Mouse (Mus musculus) lung, postnatal 25 days (tissue): ENCODE results near the gene Rtl8c.
"Not testable (repeated sequence)": the region's sequence is repeated elsewhere in the genome, so short reads cannot be mapped to it uniquely, and the experiment has no call there.

ENCODE experiments used
- DNase-seq: peaks from one replicate; pipeline ENCODE4 v3.0.0; 2022; ENCODE audit warnings: low spot score

The Rtl8c gene

GRCm38 (mm10) chrX:53607242-53608121, at the start of gene Rtl8c:
Rtl8c (plus strand) TSS chrX:53608032.
- DNase-seq: peak; percentile 29

DNA sequence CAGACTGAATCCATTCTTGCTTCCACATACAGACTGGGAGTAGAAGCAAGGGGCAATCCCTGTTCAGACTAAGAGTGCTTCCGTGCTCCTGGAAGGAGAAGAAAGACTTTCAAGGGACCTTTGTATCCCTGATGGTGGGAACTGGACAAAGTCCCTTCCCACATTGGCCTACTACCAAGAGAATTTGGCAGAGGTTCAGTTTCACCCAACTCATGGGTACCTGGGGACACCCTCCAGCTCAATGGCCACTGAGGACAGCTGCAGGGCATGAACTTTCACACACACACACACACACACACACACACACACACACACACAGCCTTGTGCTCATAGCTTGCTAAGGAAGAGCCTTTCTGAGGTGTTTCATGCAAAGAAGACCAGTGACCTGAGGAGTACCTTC, 28.5 kb upstream of the Rtl8c start:
- no peak for DNase-seq

- not testable (repeated sequence) for DNase-seq
These were observed 26.4 kb upstream of the Rtl8c start for GRCm38 (mm10) chrX:53581407-53581806.

GRCm38 (mm10) chrX:53583404-53583803, 24.4 kb upstream of the Rtl8c start:
- not testable (repeated sequence) for DNase-seq

GRCm38 (mm10) chrX:53599993-53600392, 7.8 kb upstream of the Rtl8c start:
- DNase-seq: peak; percentile 24

DNA sequence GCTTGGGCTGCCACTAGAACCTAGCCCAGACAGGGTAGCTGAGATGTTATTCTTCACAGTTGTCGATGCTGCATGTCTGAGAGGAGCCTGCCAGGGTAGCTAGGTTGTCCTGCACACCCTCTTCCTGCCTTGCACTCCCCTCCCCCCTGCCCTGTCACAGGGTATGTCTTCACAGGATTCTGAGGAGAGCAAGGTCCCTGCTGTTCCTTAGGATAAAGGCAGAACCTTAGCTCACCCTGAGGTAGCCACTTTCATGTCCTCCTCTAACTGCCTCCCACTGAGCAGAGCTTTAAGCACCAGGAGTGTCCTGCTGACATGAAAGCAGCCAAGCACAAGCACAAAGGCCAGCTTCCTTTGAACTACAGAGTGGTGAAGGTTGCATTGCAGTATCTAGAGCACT, 1.7 kb upstream of the Rtl8c start:
- DNase-seq: not testable (repeated sequence)

- DNase-seq: no peak
These were observed 436 bp downstream of the Rtl8c start for GRCm38 (mm10) chrX:53608122-53608813.

DNA sequence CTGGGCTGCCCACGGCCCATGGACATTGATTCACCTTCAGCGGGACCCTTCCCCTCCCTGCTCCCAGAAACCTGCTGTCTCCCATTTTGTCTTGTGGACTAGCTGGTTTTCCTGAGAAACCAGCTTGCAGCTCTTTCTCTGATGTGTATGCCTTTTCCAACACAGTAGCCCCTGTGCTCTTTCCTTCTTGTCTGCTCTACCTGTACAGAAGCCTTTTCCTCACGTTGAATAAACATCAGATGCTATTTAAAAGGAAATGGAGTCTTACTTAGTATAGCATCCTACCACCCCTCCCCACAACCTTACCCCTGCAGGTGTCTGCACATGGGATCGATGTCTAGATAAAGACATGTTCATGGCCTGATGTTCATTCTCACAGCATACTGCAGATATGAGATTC, 1.0 kb downstream of the Rtl8c start, which contains the start of gene Gm14597:
Gm14597 (minus strand) TSS at position 101 of the 400 bp plus-strand sequence.
- DNase-seq: not testable (repeated sequence)

GRCm38 (mm10) chrX:53610571-53610970, 2.7 kb downstream of the Rtl8c start:
- DNase-seq: peak; percentile 72

GRCm38 (mm10) chrX:53611395-53611794, 3.6 kb downstream of the Rtl8c start:
- DNase-seq: not testable (repeated sequence)

- DNase-seq: not testable (repeated sequence)
These were observed 30.3 kb downstream of the Rtl8c start for GRCm38 (mm10) chrX:53638107-53638506.

GRCm38 (mm10) chrX:53642604-53642979, 34.8 kb downstream of the Rtl8c start:
- not testable (repeated sequence) for DNase-seq

DNA sequence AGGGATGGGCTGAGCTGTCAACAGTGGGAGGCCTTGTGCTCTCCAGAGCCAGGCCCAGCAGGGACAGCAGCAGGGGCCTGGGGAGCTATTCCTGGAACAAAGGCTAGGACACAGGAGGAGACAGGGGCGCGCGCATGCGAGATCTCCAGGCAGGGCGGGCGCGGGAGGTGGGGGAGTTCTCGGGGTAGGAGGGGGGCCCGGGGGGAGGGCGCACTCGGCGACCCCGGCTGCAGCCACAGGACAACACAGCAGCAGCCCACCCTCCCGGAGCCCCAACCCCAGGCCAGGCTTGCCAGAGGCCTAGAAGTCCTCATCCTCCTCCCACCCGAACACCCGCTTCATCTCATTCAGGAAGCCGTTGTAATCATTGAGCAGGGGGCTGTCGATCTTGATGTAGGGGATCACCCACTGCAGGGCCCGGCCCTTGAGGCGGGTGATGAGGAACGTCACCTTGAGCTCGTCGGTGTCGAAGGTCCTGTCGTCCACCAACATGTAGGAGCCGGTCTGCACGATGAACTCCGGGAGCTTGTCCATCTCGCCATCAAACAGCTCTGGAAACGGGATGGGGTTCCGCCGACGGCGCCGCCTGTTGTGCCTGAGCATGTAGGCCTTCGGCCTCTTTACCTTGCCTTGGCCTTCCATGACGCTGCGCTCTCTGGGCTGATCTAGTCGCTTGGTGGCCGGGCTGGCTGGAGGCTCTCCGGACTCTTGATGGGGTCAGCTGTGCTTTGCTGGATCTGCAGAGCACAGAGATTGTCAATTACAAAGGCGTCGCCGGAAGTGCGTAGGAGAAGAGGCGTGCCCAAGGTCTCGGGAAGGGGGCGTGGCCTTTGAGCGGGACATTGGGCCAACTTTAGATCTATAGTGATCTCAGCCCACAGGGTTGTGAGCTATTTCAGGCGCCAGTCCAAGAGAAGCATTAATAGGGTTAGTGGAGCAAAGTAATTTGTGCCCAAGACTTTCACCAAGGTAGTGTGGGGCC, 35.4 kb downstream of the Rtl8c start, which contains the start of gene Rtl8a:
Rtl8a (minus strand) TSS at position 703 of the 982 bp plus-strand sequence.
- DNase-seq: peak; percentile 85

DNA sequence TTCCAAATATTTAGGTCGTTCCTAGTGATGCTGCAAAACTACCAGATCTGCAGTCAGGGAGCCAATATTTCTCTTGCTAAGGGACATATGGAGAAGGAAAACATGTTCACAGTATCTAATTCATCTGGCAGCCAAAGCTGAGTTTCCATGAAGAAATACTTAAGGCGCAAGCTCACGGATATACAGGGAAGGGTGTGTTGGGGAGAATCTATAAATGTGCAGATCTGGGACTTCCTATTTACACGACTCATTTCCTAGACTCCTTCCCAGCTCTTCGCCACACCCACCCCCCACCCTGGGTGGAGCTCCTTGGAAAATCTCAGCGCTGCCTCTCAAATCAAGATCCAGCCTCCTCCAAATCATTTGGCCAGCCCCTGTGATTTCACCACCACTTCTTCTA, 38.1 kb downstream of the Rtl8c start:
- DNase-seq: peak; percentile 19

DNA sequence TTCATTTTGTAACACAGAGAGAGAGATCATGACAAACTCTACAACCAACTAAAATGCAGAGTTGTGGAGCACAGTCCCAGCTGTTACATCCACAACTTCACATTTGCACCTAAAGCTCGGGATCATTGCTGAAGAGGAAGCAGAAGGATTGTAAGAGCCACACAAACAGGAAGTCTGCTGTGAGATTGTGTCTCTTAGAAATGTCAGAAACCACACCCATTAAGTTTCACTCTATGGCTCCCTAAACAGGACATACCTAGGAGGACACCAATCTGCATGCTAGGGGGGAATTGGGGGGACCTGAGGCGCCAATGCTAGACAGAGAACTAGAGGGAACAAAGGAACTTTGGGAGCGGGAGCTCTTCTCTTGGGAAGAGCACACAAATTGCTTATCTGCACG, 45.1 kb downstream of the Rtl8c start:
- peak; percentile 2 for DNase-seq
